Mouse (Mus musculus): ENCODE measurements around the gene Rab39. TPM values are rescaled to one million over a fixed set of nuclear protein-coding genes. Genes with fewer than 3 reads are reported as not detected.

Rab39 gene
- not detected for polyA plus RNA-seq (2015; fragmentation: Illumina TruSeq; extraction: RNeasy Lipid Tissue Mini Kit (QIAGEN cat#74804); ENCODE audit: insufficient read depth, low read depth, low replicate concordance)

GRCm38 (mm10) chr9:53705992-53706696 lies at the start of gene Rab39:
Gene Rab39 (minus strand): TSS chr9:53706232.

DNA sequence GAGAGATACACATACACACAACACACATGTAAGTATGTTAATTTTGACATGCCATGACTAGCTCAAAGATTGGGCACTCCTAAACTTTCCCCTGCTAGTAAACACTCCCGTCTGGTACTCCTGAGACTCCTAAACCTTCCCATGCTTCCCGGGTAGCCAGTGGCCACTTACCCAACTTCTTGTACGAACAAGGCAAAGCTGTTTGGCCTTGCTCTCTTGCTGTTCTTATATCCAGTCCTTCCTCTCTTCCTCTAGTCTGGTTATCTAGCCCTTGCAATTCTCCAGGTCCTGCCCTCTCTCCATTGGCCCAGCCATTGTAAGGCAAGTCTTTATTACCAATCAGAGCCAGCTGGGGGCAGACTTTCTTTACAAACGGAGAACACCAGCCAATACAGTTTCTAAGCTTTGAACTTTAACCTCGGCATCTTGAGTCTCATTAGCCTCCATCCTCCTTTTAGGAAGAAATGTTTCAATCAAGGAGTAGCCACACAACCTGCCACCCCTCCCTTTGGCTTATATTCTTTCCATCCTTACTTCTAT lies 36.3 kb downstream of the Rab39 start, which contains the start of gene Cul5:
Gene Cul5, minus strand, starts transcription at position 335 of the 540 bp plus-strand sequence.

Other genes with a start within 250 kb of the Rab39 start
- 2.0 TPM for gene Atm, start 169.5 kb downstream of the Rab39 start, polyA plus RNA-seq (2015; fragmentation: Illumina TruSeq; extraction: RNeasy Lipid Tissue Mini Kit (QIAGEN cat#74804); ENCODE audit: insufficient read depth, low read depth, low replicate concordance)
- gene Npat, start 169.2 kb downstream of the Rab39 start, polyA plus RNA-seq (2015; fragmentation: Illumina TruSeq; extraction: RNeasy Lipid Tissue Mini Kit (QIAGEN cat#74804); ENCODE audit: insufficient read depth, low read depth, low replicate concordance), result 1.4 TPM
- 15.5 TPM for gene Acat1, start 95.8 kb downstream of the Rab39 start, polyA plus RNA-seq (2015; fragmentation: Illumina TruSeq; extraction: RNeasy Lipid Tissue Mini Kit (QIAGEN cat#74804); ENCODE audit: insufficient read depth, low read depth, low replicate concordance)
- gene Cul5, start 36.2 kb downstream of the Rab39 start, polyA plus RNA-seq (2015; fragmentation: Illumina TruSeq; extraction: RNeasy Lipid Tissue Mini Kit (QIAGEN cat#74804); ENCODE audit: insufficient read depth, low read depth, low replicate concordance), result 3.8 TPM
- not detected for gene Slc35f2, start 65.3 kb upstream of the Rab39 start, polyA plus RNA-seq (2015; fragmentation: Illumina TruSeq; extraction: RNeasy Lipid Tissue Mini Kit (QIAGEN cat#74804); ENCODE audit: insufficient read depth, low read depth, low replicate concordance)
- gene Sln, start 143.9 kb upstream of the Rab39 start, polyA plus RNA-seq (2015; fragmentation: Illumina TruSeq; extraction: RNeasy Lipid Tissue Mini Kit (QIAGEN cat#74804); ENCODE audit: insufficient read depth, low read depth, low replicate concordance), result not detected

Measured in pancreas, adult 10 weeks (tissue).